Mouse (Mus musculus): ENCODE data around the gene Rabgap1l. TPM values are rescaled to one million over a fixed set of nuclear protein-coding genes. Genes with fewer than 3 reads are reported as not detected.

The Rabgap1l gene
- polyA plus RNA-seq, 1 experiment from 2014 or later = 9.8 TPM

GRCm38 (mm10) chr1:160799972-160800371 lies 7.0 kb upstream of the Rabgap1l start:
- Histone ChIP-seq H3K4me3 (no peak overlapping the region), H3K27ac (no peak overlapping the region), H3K36me3 (replicated peaks) (no peaks in the 10 kb centered on the region), H3K27me3 (ENCODE audit: poor library complexity, severe bottlenecking) (no peaks in the 10 kb centered on the region), H3K9me3 (no peaks in the 10 kb centered on the region), H3K4me1 (no peaks in the 10 kb centered on the region)
- 85% methylated on average over 3 of the region's 3 CpGs for WGBS
- no peak for DNase-seq (ENCODE audit: extremely low spot score, low spot score)

- Histone ChIP-seq H3K36me3 (replicated peaks) (no peaks in the 10 kb centered on the region), H3K27ac (no peak overlapping the region), H3K4me3 (no peak overlapping the region), H3K9me3 (no peaks in the 10 kb centered on the region), H3K27me3 (ENCODE audit: poor library complexity, severe bottlenecking) (no peaks in the 10 kb centered on the region), H3K4me1 (peaks cover 8% of the 10 kb centered on the region)
- DNase-seq (ENCODE audit: extremely low spot score, low spot score) = no peak
- WGBS = 89% methylated on average over 2 of the region's 2 CpGs
These were observed 2.0 kb upstream of the Rabgap1l start for GRCm38 (mm10) chr1:160795016-160795415.

- 76% methylated on average over 13 of the region's 13 CpGs for WGBS
These were observed 1.1 kb upstream of the Rabgap1l start for GRCm38 (mm10) chr1:160793791-160794757.

GRCm38 (mm10) chr1:160792156-160792685 lies 790 bp downstream of the Rabgap1l start:
- Histone ChIP-seq H3K27me3 (ENCODE audit: poor library complexity, severe bottlenecking) (no peaks in the 10 kb centered on the region), H3K4me1 (peaks cover 8% of the 10 kb centered on the region), H3K36me3 (replicated peaks) (no peaks in the 10 kb centered on the region), H3K4me3 (peak overlapping the region; percentile 85), H3K9me3 (no peaks in the 10 kb centered on the region), H3K27ac (peak overlapping the region; percentile 90)
- under 1% methylated on average over 51 of the region's 51 CpGs for WGBS
- DNase-seq (ENCODE audit: extremely low spot score, low spot score) = peak; percentile 45

More at GRCm38 (mm10) chr1:160793791-160794757, 1.1 kb upstream of the Rabgap1l start:
- H3K4me3 ChIP-seq = no peak overlapping the region
- peaks cover 8% of the 10 kb centered on the region for H3K4me1 ChIP-seq
- H3K9me3 ChIP-seq = no peaks in the 10 kb centered on the region
- no peak overlapping the region for H3K27ac ChIP-seq
- H3K36me3 ChIP-seq (replicated peaks) = no peaks in the 10 kb centered on the region
- DNase-seq (ENCODE audit: extremely low spot score, low spot score) = no peak
- H3K27me3 ChIP-seq (ENCODE audit: poor library complexity, severe bottlenecking) = no peaks in the 10 kb centered on the region

- Histone ChIP-seq H3K9me3 (no peaks in the 10 kb centered on the region), H3K4me1 (peaks cover 8% of the 10 kb centered on the region), H3K27ac (0 out of 2 replicates have a peak overlapping the region, but pooled peaks have one; percentile 90), H3K4me3 (peak overlapping the region; percentile 85), H3K36me3 (replicated peaks) (no peaks in the 10 kb centered on the region), H3K27me3 (ENCODE audit: poor library complexity, severe bottlenecking) (no peaks in the 10 kb centered on the region)
- DNase-seq (ENCODE audit: extremely low spot score, low spot score) = no peak
- 10% methylated on average over 20 of the region's 20 CpGs for WGBS
These were observed 1.4 kb downstream of the Rabgap1l start for GRCm38 (mm10) chr1:160791381-160792155.

- Histone ChIP-seq H3K27me3 (ENCODE audit: poor library complexity, severe bottlenecking) (no peaks in the 10 kb centered on the region), H3K4me1 (peaks cover 8% of the 10 kb centered on the region), H3K27ac (no peak overlapping the region), H3K4me3 (no peak overlapping the region), H3K36me3 (replicated peaks) (no peaks in the 10 kb centered on the region), H3K9me3 (no peaks in the 10 kb centered on the region)
- DNase-seq (ENCODE audit: extremely low spot score, low spot score) = no peak
These were observed 2.4 kb downstream of the Rabgap1l start for GRCm38 (mm10) chr1:160790630-160791029.

GRCm38 (mm10) chr1:160789876-160790275 lies 3.1 kb downstream of the Rabgap1l start:
- 83% methylated on average over 3 of the region's 3 CpGs for WGBS

GRCm38 (mm10) chr1:160787926-160788325 lies 5.1 kb downstream of the Rabgap1l start:
- Histone ChIP-seq H3K4me1 (peaks cover 8% of the 10 kb centered on the region), H3K27me3 (ENCODE audit: poor library complexity, severe bottlenecking) (no peaks in the 10 kb centered on the region), H3K27ac (no peak overlapping the region), H3K9me3 (no peaks in the 10 kb centered on the region), H3K4me3 (no peak overlapping the region), H3K36me3 (replicated peaks) (no peaks in the 10 kb centered on the region)
- WGBS = 80% methylated on average over 1 of the region's 1 CpGs
- DNase-seq (ENCODE audit: extremely low spot score, low spot score) = no peak

More at GRCm38 (mm10) chr1:160789876-160790275, 3.1 kb downstream of the Rabgap1l start:
- DNase-seq (ENCODE audit: extremely low spot score, low spot score) = no peak
- H3K9me3 ChIP-seq = no peaks in the 10 kb centered on the region
- H3K27me3 ChIP-seq (ENCODE audit: poor library complexity, severe bottlenecking) = no peaks in the 10 kb centered on the region
- no peak overlapping the region for H3K4me3 ChIP-seq
- peaks cover 8% of the 10 kb centered on the region for H3K4me1 ChIP-seq
- no peaks in the 10 kb centered on the region for H3K36me3 ChIP-seq (replicated peaks)
- H3K27ac ChIP-seq = no peak overlapping the region

GRCm38 (mm10) chr1:160787164-160787563 lies 5.8 kb downstream of the Rabgap1l start:
- WGBS = 91% methylated on average over 3 of the region's 3 CpGs
- DNase-seq (ENCODE audit: extremely low spot score, low spot score) = no peak
- Histone ChIP-seq H3K4me1 (peaks cover 8% of the 10 kb centered on the region), H3K9me3 (no peaks in the 10 kb centered on the region), H3K36me3 (replicated peaks) (no peaks in the 10 kb centered on the region), H3K4me3 (no peak overlapping the region), H3K27me3 (ENCODE audit: poor library complexity, severe bottlenecking) (no peaks in the 10 kb centered on the region), H3K27ac (no peak overlapping the region)

- no peaks in the 10 kb centered on the region for H3K36me3 ChIP-seq (replicated peaks)
- H3K4me1 ChIP-seq = peaks cover 3% of the 10 kb centered on the region
- 87% methylated on average over 3 of the region's 3 CpGs for WGBS
- no peak for DNase-seq (ENCODE audit: extremely low spot score, low spot score)
- H3K9me3 ChIP-seq = no peaks in the 10 kb centered on the region
- H3K27ac ChIP-seq = no peak overlapping the region
- H3K27me3 ChIP-seq (ENCODE audit: poor library complexity, severe bottlenecking) = no peaks in the 10 kb centered on the region
- no peak overlapping the region for H3K4me3 ChIP-seq
These were observed 6.4 kb downstream of the Rabgap1l start for GRCm38 (mm10) chr1:160786571-160786970.

GRCm38 (mm10) chr1:160785681-160786225 lies 7.3 kb downstream of the Rabgap1l start:
- no peak for DNase-seq (ENCODE audit: extremely low spot score, low spot score)
- H3K4me1 ChIP-seq = no peaks in the 10 kb centered on the region
- no peaks in the 10 kb centered on the region for H3K27me3 ChIP-seq (ENCODE audit: poor library complexity, severe bottlenecking)
- H3K4me3 ChIP-seq = no peak overlapping the region
- H3K9me3 ChIP-seq = no peaks in the 10 kb centered on the region
- no peaks in the 10 kb centered on the region for H3K36me3 ChIP-seq (replicated peaks)
- WGBS = 83% methylated on average over 4 of the region's 4 CpGs
- H3K27ac ChIP-seq = no peak overlapping the region

- no peaks in the 10 kb centered on the region for H3K36me3 ChIP-seq (replicated peaks)
- H3K9me3 ChIP-seq = no peaks in the 10 kb centered on the region
- H3K27me3 ChIP-seq (ENCODE audit: poor library complexity, severe bottlenecking) = no peaks in the 10 kb centered on the region
- no peaks in the 10 kb centered on the region for H3K4me1 ChIP-seq
- 73% methylated on average over 1 of the region's 1 CpGs for WGBS
- no peak overlapping the region for H3K4me3 ChIP-seq
- DNase-seq (ENCODE audit: extremely low spot score, low spot score) = no peak
- H3K27ac ChIP-seq = no peak overlapping the region
These were observed 8.9 kb downstream of the Rabgap1l start for GRCm38 (mm10) chr1:160784122-160784521.

Measured in forebrain, embryonic 10.5 days (tissue).